Mouse (Mus musculus) kidney, adult 2 months (tissue): ENCODE results near the gene Tns3.

Experiments
- CTCF ChIP-seq: fragments of 200-500 bp; conservative IDR thresholded peaks from 2 replicates; pipeline ENCODE4 v1.5.1; 2011; ENCODE audit warnings: low read depth, mild to moderate bottlenecking, control low read depth, low read length, moderate library complexity, mixed read lengths; ENCODE audit not compliant: insufficient read depth, insufficient read length
- POLR2A ChIP-seq: fragments of 200-500 bp; IDR thresholded peaks from one replicate; pipeline ENCODE4 v1.6.1; 2011; ENCODE audit warnings: low read depth, low read length, control low read depth

DNA sequence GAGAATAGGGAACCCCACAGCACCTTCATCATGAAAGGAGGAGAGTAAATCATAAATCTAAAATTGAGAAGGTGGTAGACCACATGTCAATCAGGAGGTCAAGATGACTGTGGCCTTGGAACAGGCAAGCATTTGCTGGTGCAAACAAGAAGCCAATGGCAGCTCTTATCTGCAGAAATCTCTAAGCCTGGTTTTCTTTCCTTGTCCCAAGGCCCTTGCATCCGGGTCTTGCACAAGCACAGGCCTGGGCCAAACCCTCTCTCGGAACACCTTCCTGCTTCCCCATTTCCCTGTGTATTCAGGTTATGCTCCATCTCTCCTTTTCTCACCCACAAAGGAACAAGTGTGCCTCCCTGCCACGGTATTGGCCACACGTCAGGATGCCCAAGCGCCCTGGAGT, 35.0 kb downstream of the Tns3 start:
- TF ChIP-seq CTCF (no peak), POLR2A (no peak)
